Mouse (Mus musculus): ENCODE data around the gene Polr1c. TPM values are rescaled to one million over a fixed set of nuclear protein-coding genes. Genes with fewer than 3 reads are reported as not detected.

Gene Polr1c
- total and polyA plus RNA-seq, 2 experiments = 25.2 to 34.4 TPM

- no peak for DNase-seq (ENCODE audit: extremely low read depth, low read depth, low spot score)
- Histone ChIP-seq H3K36me3 (ENCODE audit: control insufficient read depth, insufficient read depth, low read length) (peaks cover 42% of the 10 kb centered on the region), H3K27me3 (ENCODE audit: control insufficient read depth, insufficient read depth, low read length) (no peaks in the 10 kb centered on the region), H3K4me3 (ENCODE audit: insufficient read depth, low read depth, low read length) (no peak overlapping the region), H3K9ac (ENCODE audit: low read depth, low read length) (no peak overlapping the region), H3K27ac (replicated peaks; ENCODE audit: insufficient read depth, low read depth, low read length) (no peak overlapping the region), H3K79me2 (ENCODE audit: control insufficient read depth, insufficient read depth, low read length) (no peaks in the 10 kb centered on the region), H3K4me1 (ENCODE audit: control insufficient read depth, insufficient read depth, low read length) (no peaks in the 10 kb centered on the region)
- WGBS = 77% methylated on average over 5 of the region's 5 CpGs
- TF ChIP-seq CTCF (IDR thresholded peaks at IDR 0.05; ENCODE audit: low read depth, low read length) = no peak
- TF ChIP-seq POLR2A (IDR thresholded peaks at IDR 0.05; ENCODE audit: extremely low read depth, insufficient read depth, low read length) = no peak
Measured at GRCm38 (mm10) chr17:46237480-46237879, 10.4 kb downstream of the Polr1c start.

- no peaks in the 10 kb centered on the region for H3K4me1 ChIP-seq (ENCODE audit: control insufficient read depth, insufficient read depth, low read length)
- 92% methylated on average over 6 of the region's 6 CpGs for WGBS
- H3K36me3 ChIP-seq (ENCODE audit: control insufficient read depth, insufficient read depth, low read length) = peaks cover 42% of the 10 kb centered on the region
- no peak overlapping the region for H3K9ac ChIP-seq (ENCODE audit: low read depth, low read length)
- no peak for DNase-seq (ENCODE audit: extremely low read depth, low read depth, low spot score)
- H3K79me2 ChIP-seq (ENCODE audit: control insufficient read depth, insufficient read depth, low read length) = no peaks in the 10 kb centered on the region
- TF ChIP-seq CTCF (IDR thresholded peaks at IDR 0.05; ENCODE audit: low read depth, low read length) (no peak), POLR2A (IDR thresholded peaks at IDR 0.05; ENCODE audit: extremely low read depth, insufficient read depth, low read length) (no peak)
- no peaks in the 10 kb centered on the region for H3K27me3 ChIP-seq (ENCODE audit: control insufficient read depth, insufficient read depth, low read length)
- no peak overlapping the region for H3K27ac ChIP-seq (replicated peaks; ENCODE audit: insufficient read depth, low read depth, low read length)
- H3K4me3 ChIP-seq (ENCODE audit: insufficient read depth, low read depth, low read length) = no peak overlapping the region
Measured at GRCm38 (mm10) chr17:46237079-46237478, 10.8 kb downstream of the Polr1c start.

- WGBS = 82% methylated on average over 1 of the region's 1 CpGs
- Histone ChIP-seq H3K9ac (ENCODE audit: low read depth, low read length) (no peak overlapping the region), H3K27ac (replicated peaks; ENCODE audit: insufficient read depth, low read depth, low read length) (no peak overlapping the region), H3K4me1 (ENCODE audit: control insufficient read depth, insufficient read depth, low read length) (no peaks in the 10 kb centered on the region), H3K4me3 (ENCODE audit: insufficient read depth, low read depth, low read length) (no peak overlapping the region), H3K27me3 (ENCODE audit: control insufficient read depth, insufficient read depth, low read length) (no peaks in the 10 kb centered on the region), H3K79me2 (ENCODE audit: control insufficient read depth, insufficient read depth, low read length) (no peaks in the 10 kb centered on the region), H3K36me3 (ENCODE audit: control insufficient read depth, insufficient read depth, low read length) (peaks cover 44% of the 10 kb centered on the region)
- TF ChIP-seq CTCF (IDR thresholded peaks at IDR 0.05; ENCODE audit: low read depth, low read length) = no peak
- TF ChIP-seq POLR2A (IDR thresholded peaks at IDR 0.05; ENCODE audit: extremely low read depth, insufficient read depth, low read length) = no peak
- DNase-seq (ENCODE audit: extremely low read depth, low read depth, low spot score) = no peak
Measured at GRCm38 (mm10) chr17:46236067-46236466, 11.8 kb downstream of the Polr1c start.

- no peaks in the 10 kb centered on the region for H3K4me1 ChIP-seq (ENCODE audit: control insufficient read depth, insufficient read depth, low read length)
- no peak for DNase-seq (ENCODE audit: extremely low read depth, low read depth, low spot score)
Measured at GRCm38 (mm10) chr17:46227576-46227975, 20.3 kb downstream of the Polr1c start.

GRCm38 (mm10) chr17:46221601-46222000 is 26.3 kb downstream of the Polr1c start:
- Histone ChIP-seq H3K27me3 (ENCODE audit: control insufficient read depth, insufficient read depth, low read length) (no peaks in the 10 kb centered on the region), H3K36me3 (ENCODE audit: control insufficient read depth, insufficient read depth, low read length) (peaks cover 78% of the 10 kb centered on the region), H3K79me2 (ENCODE audit: control insufficient read depth, insufficient read depth, low read length) (no peaks in the 10 kb centered on the region), H3K27ac (replicated peaks; ENCODE audit: insufficient read depth, low read depth, low read length) (no peak overlapping the region), H3K4me1 (ENCODE audit: control insufficient read depth, insufficient read depth, low read length) (no peaks in the 10 kb centered on the region), H3K4me3 (ENCODE audit: insufficient read depth, low read depth, low read length) (no peak overlapping the region), H3K9ac (ENCODE audit: low read depth, low read length) (no peak overlapping the region)
- no peak for DNase-seq (ENCODE audit: extremely low read depth, low read depth, low spot score)
- WGBS = 89% methylated on average over 3 of the region's 3 CpGs
- TF ChIP-seq CTCF (IDR thresholded peaks at IDR 0.05; ENCODE audit: low read depth, low read length) = no peak
- TF ChIP-seq POLR2A (IDR thresholded peaks at IDR 0.05; ENCODE audit: extremely low read depth, insufficient read depth, low read length) = no peak

More at GRCm38 (mm10) chr17:46227576-46227975, 20.3 kb downstream of the Polr1c start:
- H3K27me3 ChIP-seq (ENCODE audit: control insufficient read depth, insufficient read depth, low read length) = no peaks in the 10 kb centered on the region
- H3K4me3 ChIP-seq (ENCODE audit: insufficient read depth, low read depth, low read length) = no peak overlapping the region
- no peak for TF ChIP-seq POLR2A (IDR thresholded peaks at IDR 0.05; ENCODE audit: extremely low read depth, insufficient read depth, low read length)
- no peak for TF ChIP-seq CTCF (IDR thresholded peaks at IDR 0.05; ENCODE audit: low read depth, low read length)
- H3K79me2 ChIP-seq (ENCODE audit: control insufficient read depth, insufficient read depth, low read length) = no peaks in the 10 kb centered on the region
- H3K36me3 ChIP-seq (ENCODE audit: control insufficient read depth, insufficient read depth, low read length) = peaks cover 76% of the 10 kb centered on the region
- H3K27ac ChIP-seq (replicated peaks; ENCODE audit: insufficient read depth, low read depth, low read length) = no peak overlapping the region
- H3K9ac ChIP-seq (ENCODE audit: low read depth, low read length) = no peak overlapping the region
- WGBS = 94% methylated on average over 7 of the region's 7 CpGs

- TF ChIP-seq CTCF (IDR thresholded peaks at IDR 0.05; ENCODE audit: low read depth, low read length) (no peak), POLR2A (IDR thresholded peaks at IDR 0.05; ENCODE audit: extremely low read depth, insufficient read depth, low read length) (no peak)
- no peak overlapping the region for H3K9ac ChIP-seq (ENCODE audit: low read depth, low read length)
- no peaks in the 10 kb centered on the region for H3K79me2 ChIP-seq (ENCODE audit: control insufficient read depth, insufficient read depth, low read length)
- no peak for DNase-seq (ENCODE audit: extremely low read depth, low read depth, low spot score)
- no peaks in the 10 kb centered on the region for H3K27me3 ChIP-seq (ENCODE audit: control insufficient read depth, insufficient read depth, low read length)
- WGBS = 96% methylated on average over 3 of the region's 3 CpGs
- peaks cover 60% of the 10 kb centered on the region for H3K36me3 ChIP-seq (ENCODE audit: control insufficient read depth, insufficient read depth, low read length)
- no peaks in the 10 kb centered on the region for H3K4me1 ChIP-seq (ENCODE audit: control insufficient read depth, insufficient read depth, low read length)
- no peak overlapping the region for H3K4me3 ChIP-seq (ENCODE audit: insufficient read depth, low read depth, low read length)
- no peak overlapping the region for H3K27ac ChIP-seq (replicated peaks; ENCODE audit: insufficient read depth, low read depth, low read length)
Measured at GRCm38 (mm10) chr17:46210550-46210949, 37.3 kb downstream of the Polr1c start.

All from liver, adult 2 months (tissue).